Mouse (Mus musculus) layer of hippocampus, postnatal 36 days (tissue): ENCODE data around the gene Oprd1. TPM values are rescaled to one million over a fixed set of nuclear protein-coding genes. Genes with fewer than 3 reads are reported as not detected.
A peak's percentile ranks its signal among the peaks of the same experiment; 100 is the strongest.

Source experiments
- DNase-seq, 2 experiments: peaks; one replicate each; pipeline ENCODE4 v3.0.0; 2022
- total RNA-seq, 2 experiments: library from RNA; stranded (reverse); gene quantifications; 2 replicates each; pipeline ENCODE4 v1.2.3; 2021

Oprd1 gene
- total RNA-seq, 2 experiments from 2014 or later, result 10.7 to 11.3 TPM

GRCm38 (mm10) chr4:132133381-132133780 lies 10.9 kb downstream of the Oprd1 start:
- no peak for DNase-seq

GRCm38 (mm10) chr4:132132297-132132696 lies 12.0 kb downstream of the Oprd1 start:
- DNase-seq, result no peak

- DNase-seq, result no peak
Measured at GRCm38 (mm10) chr4:132131790-132132189, 12.5 kb downstream of the Oprd1 start.

GRCm38 (mm10) chr4:132131116-132131515 lies 13.2 kb downstream of the Oprd1 start:
- DNase-seq, result no peak

DNA sequence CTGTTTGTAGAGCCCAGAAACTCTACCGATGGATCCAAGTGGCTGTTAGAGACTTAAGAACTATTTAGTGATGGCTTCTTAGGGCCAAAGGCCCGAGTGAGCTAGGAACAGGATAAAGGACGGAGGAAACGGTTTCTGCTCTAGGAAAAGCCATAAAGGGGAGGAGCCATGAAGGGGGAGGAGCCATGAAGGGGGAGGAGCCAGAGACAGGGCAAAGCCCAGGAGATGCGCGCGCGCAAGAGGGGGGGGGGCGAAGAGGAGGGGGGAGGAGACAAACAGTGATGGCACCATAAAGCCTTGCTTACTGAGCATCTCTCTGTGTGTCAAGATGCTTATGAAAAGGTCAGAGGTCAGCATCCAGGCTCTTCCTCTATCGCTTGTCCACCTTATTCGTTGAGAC lies 13.6 kb downstream of the Oprd1 start:
- DNase-seq, result no peak

DNA sequence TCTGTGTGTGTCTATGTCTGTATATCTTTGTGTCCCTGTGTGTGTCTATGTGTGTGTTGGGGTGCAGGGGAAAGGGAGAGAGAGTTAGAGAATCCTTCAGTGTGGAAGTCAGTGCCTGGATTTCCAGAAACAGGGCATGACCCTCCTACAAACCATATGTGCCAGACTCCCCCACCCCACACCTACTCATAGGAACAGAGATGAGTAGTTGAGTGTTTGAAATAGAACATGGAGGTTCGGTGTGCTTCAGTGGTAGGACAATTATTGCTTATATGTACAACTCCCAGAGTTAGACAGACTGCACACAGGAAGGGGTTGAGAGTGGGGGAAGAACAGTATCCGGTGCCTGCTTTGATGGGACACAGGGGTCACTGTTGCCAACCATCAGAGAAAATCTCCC lies 14.2 kb downstream of the Oprd1 start:
- DNase-seq, result no peak

- no peak for DNase-seq
Measured at GRCm38 (mm10) chr4:132128997-132129636, 15.2 kb downstream of the Oprd1 start.

- DNase-seq, result no peak
Measured at GRCm38 (mm10) chr4:132127091-132127490, 17.2 kb downstream of the Oprd1 start.

DNA sequence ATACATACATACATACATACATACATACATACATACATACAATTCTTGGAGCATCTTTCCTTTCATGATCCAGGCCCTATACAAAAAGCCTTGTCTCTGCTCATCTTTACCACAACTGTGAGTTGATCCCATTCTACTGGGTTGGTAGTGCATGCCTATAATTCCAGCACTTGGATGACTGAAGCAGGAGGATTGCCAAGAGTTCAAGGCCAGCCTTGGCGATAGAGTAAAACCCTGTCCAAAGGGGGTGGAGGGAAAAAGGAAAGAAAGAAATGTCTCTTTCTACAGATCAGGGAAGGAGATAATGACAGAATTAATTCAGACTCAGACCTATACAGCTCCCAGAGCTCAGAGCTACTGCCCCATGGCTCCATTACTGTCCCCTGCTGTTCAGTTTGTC lies 21.1 kb downstream of the Oprd1 start:
- no peak for DNase-seq

GRCm38 (mm10) chr4:132121674-132122073 lies 22.6 kb downstream of the Oprd1 start:
- no peak for DNase-seq

- no peak for DNase-seq
Measured at GRCm38 (mm10) chr4:132119566-132119965, 24.7 kb downstream of the Oprd1 start.

DNA sequence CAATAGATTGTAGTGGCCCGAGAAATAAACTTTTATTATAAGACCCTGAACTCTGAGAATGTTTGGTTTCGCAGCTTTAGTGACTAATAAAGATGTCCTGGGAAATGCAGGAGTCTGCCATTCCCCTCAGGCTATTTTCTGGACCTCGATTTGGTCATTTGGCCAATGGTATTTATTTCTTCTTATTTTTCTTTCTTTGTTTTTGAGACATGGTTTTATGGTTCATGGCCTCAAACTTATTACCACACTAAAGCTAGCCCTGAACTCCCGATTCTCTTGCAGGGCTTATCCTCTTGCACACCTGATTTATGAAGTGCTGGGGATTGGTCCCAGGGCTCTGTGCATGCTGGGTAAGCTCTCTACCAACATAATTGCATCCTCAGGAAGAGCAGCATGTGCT lies 28.0 kb downstream of the Oprd1 start:
- DNase-seq, result no peak

- DNase-seq, result no peak
Measured at GRCm38 (mm10) chr4:132113411-132114095, 30.7 kb downstream of the Oprd1 start.

DNA sequence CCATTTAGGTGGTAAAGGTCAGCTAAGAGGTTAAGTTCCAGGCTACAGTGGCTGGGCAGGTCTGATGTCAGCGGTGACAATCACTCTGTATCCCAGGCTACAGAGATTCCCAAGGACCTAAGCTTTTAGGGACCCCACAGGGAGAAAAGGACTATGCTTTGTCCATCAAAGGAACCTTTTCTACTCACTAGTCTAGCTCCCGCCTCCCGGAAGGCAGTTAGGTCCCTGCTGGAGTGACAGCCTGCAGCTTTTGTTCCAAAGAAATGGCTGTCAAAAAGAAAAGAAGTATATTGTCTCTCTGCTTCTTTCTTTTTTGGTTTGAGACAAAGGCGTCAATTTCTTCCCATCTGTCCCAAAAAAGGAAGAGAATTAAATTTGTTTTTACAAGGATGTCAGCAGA lies 33.1 kb downstream of the Oprd1 start:
- DNase-seq, result no peak

GRCm38 (mm10) chr4:132108221-132108620 lies 36.1 kb downstream of the Oprd1 start:
- no peak for DNase-seq

- DNase-seq, result no peak
Measured at GRCm38 (mm10) chr4:132101152-132101551, 43.1 kb downstream of the Oprd1 start.

DNA sequence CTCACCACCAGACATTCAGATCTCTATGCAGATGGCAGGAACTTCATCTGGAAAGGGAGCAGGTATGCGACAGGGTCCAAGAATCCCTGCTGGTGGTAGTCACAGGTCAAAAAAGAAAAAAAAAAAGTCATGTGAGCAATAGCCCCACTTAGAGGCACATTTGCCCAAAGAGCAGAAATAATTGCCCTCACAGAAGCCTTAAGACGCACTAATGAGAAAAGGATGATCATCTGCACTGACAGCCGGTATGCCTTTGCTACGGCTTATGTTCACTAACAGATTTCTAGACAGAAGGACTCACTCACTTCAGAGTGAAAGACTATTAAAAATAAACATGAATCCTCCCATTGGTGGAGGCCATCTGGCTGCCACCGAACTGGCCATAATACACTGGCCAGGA lies 44.7 kb downstream of the Oprd1 start:
- DNase-seq, result peak in 1 of 2 experiments; percentile 24

DNA sequence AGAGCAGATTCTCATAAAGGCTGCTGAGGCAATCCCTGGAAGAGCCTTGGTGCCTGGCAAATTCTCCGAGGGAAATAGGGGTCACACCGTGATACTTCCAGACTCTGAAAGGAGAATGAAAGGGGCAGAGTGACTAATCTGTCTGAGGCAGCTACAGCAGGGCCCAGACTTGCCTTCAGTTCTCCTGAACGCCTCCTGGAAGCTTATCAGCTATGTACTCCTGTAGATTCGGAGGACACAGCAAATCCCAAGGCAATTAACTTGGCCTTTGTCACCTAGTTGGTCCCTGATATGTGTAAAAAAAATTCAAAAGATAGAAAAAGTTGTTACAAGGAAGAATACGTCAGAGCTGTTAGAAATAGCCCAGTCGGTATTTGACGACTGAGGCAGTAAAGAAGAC lies 49.2 kb downstream of the Oprd1 start:
- DNase-seq, result no peak

GRCm38 (mm10) chr4:132093928-132094327 lies 50.4 kb downstream of the Oprd1 start:
- no peak for DNase-seq

- DNase-seq, result no peak
Measured at GRCm38 (mm10) chr4:132093136-132093535, 51.1 kb downstream of the Oprd1 start.

DNA sequence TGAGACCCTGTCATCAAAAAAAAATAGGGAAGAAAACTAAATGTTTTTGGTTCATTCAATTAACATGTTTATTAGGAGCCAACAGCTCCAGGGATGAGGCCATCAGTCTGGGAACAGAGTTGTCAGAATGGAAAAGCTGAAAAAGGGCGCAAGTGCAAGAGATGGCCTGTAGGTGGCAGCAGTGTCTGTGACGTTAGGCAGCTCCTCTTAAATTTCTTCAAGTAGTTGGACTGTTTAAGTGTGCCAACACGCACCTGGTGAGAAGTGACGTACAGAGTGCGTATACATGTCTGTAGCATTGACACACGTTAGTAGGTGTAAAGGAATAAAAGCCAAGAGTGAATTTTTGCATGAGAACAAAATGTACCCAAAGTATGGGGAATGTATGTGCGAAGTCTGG lies 55.4 kb downstream of the Oprd1 start:
- DNase-seq, result peak; percentile 28 to 54

- DNase-seq, result no peak
Measured at GRCm38 (mm10) chr4:132085114-132085513, 59.2 kb downstream of the Oprd1 start.

DNA sequence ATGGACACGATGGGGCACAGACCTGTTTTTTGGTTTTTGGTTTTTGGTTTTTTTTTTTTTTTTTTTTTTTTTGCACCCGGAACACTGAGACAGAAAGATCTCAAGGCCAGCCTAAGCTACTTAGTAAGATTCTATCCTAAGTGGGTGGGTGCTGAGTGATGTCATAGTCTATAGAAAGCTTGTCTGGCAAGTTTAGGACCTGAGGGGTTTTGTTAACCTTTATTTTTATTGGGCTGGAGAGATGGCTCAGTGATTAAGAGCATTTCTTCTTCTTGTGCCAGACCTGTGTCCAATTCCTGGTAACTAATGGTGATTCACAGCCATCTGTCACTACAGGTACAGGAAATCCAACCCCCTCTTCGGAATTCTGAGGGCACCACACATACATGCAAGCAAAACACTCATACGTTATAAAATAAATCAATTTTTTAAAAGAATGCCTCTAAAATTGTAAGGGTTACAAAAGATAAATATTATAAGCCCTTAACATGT lies 63.7 kb downstream of the Oprd1 start:
- no peak for DNase-seq
